Mouse (Mus musculus) E14TG2a.4 (cell line): ENCODE results near the gene Plekhs1.

Experiments
- CTCF ChIP-seq: conservative IDR thresholded peaks from 2 replicates; pipeline ENCODE4 v1.5.1; 2014; ENCODE audit warnings: low read length
- NANOG ChIP-seq: IDR thresholded peaks from 2 replicates; pipeline ENCODE4 v1.6.1; 2014; ENCODE audit warnings: borderline replicate concordance, low read length, mixed read lengths
- POU5F1 ChIP-seq: IDR thresholded peaks from 2 replicates; pipeline ENCODE4 v1.6.1; 2014; ENCODE audit warnings: low read length, borderline replicate concordance

DNA sequence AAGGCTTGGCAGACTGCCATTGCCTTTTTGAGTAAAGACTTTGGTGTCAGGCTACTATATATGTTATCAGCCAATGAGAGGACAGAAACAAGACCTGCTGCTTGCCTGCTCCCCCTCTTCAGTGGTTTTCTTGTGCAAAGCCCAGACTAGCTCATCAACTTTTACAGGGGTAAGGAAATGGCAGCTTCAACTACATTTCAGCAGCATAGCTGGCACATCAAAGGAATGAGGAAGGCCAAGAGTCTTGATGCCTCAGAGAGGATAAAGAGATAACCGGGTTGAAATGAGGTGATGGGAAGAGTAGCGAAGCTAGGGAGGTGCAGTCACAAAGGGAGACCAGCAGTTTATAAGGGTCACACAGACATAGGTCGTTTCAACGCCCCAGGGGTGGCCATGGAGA, 3.9 kb upstream of the Plekhs1 start:
- no peak for TF ChIP-seq CTCF
- TF ChIP-seq NANOG = no peak
- no peak for TF ChIP-seq POU5F1
